Mouse (Mus musculus) stomach, postnatal 0 days (tissue): ENCODE measurements around the gene Cavin4. TPM values are rescaled to one million over a fixed set of nuclear protein-coding genes. Genes with fewer than 3 reads are reported as not detected.
"Not testable (repeated sequence)": the region's sequence is repeated elsewhere in the genome, so short reads cannot be mapped to it uniquely, and the experiment has no call there.

ENCODE experiments used
- ATAC-seq: fragments of 200-750 bp; cut with Nextera tagmentation; 2 replicates; pipeline ENCODE4 v1.8.0; 2017; ENCODE audit not compliant: low FRiP score, low TSS enrichment
- DNase-seq: peaks from one replicate; pipeline ENCODE4 v3.0.0-alpha.2; 2016; ENCODE audit warnings: low spot score
- H3K27ac ChIP-seq: fragments of 300-500 bp; sonication (generic); replicated peaks from 2 replicates; pipeline ENCODE4 v1.5.1; 2014; ENCODE audit warnings: mild to moderate bottlenecking, control low read depth
- H3K27me3 ChIP-seq: fragments of 300-500 bp; sonication (generic); 2 replicates; pipeline ENCODE4 v1.6.1; 2014; ENCODE audit warnings: low read length; ENCODE audit not compliant: control insufficient read depth, insufficient read depth
- H3K36me3 ChIP-seq: fragments of 300-500 bp; sonication (generic); 2 replicates; pipeline ENCODE4 v1.6.1; 2014; ENCODE audit warnings: low read length, mixed read lengths; ENCODE audit not compliant: control insufficient read depth, insufficient read depth
- H3K4me1 ChIP-seq: fragments of 300-500 bp; sonication (generic); replicated peaks from 2 replicates; pipeline ENCODE4 v1.6.1; 2014; ENCODE audit warnings: antibody characterized with exemption; ENCODE audit not compliant: control insufficient read depth, insufficient read depth
- H3K4me2 ChIP-seq: fragments of 300-500 bp; sonication (generic); replicated peaks from 2 replicates; pipeline ENCODE4 v1.6.1; 2014; ENCODE audit warnings: low read depth, mild to moderate bottlenecking, control low read depth, moderate library complexity
- H3K4me3 ChIP-seq: fragments of 300-500 bp; sonication (generic); 2 replicates; pipeline ENCODE4 v1.5.1; 2014; ENCODE audit warnings: low read depth, low read length, control low read depth
- H3K9ac ChIP-seq: fragments of 300-500 bp; sonication (generic); 2 replicates; pipeline ENCODE4 v1.6.1; 2014; ENCODE audit warnings: mild to moderate bottlenecking, low read length, control low read depth, mixed read lengths
- H3K9me3 ChIP-seq: fragments of 300-500 bp; sonication (generic); 2 replicates; pipeline ENCODE4 v1.6.1; 2016; ENCODE audit warnings: low read length; ENCODE audit not compliant: control insufficient read depth
- CTCF ChIP-seq: IDR thresholded peaks from 2 replicates; pipeline ENCODE4 v1.5.1; 2016; ENCODE audit warnings: antibody characterized with exemption, low read depth, mild to moderate bottlenecking, moderate library complexity
- EP300 ChIP-seq: optimal IDR thresholded peaks from 2 replicates; pipeline ENCODE3; 2016; ENCODE audit warnings: antibody characterized with exemption
- WGBS: fragments of 180-500 bp; shearing (Covaris S2); extraction: QIAGEN DNeasy Blood & Tissue Kit; methylation state at CpG from one replicate; pipeline ENCODE4 v1.1.7; 2014; 5-methylcytosine and 5-hydroxymethylcytosine counted together
- polyA plus RNA-seq: library from polyadenylated mRNA; unstranded; fragments of >200 nt; fragmentation: Nextera tagmentation; extraction: Ambion mirVana; gene quantifications from 2 replicates; pipeline ENCODE4 v1.2.1, GENCODE M21; 2015

Cavin4 gene
- polyA plus RNA-seq, 1 experiment from 2014 or later, result 0.39 TPM

DNA sequence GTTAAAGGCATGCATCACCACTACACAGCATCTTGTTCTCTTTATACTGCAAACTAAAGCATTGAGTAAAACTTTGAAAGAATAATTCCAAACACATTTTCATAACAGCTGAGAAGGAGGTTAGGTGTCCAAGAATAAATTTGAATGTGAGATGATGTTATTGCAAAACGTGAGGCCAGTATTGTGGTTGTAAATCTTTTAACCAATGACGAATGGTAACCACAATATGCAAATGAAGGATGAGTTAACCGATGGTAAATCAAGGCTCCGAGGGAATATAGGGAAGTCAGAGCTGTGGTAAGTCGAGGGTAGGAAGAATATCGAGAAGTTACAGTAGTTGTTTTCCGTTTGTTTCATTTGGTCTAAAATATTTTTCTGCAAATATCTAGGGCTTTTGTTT is 11.1 kb downstream of the Cavin4 start:
- Histone ChIP-seq H3K27ac (no peak overlapping the region), H3K27me3 (no peaks in the 10 kb centered on the region), H3K4me2 (no peak overlapping the region), H3K4me3 (no peak overlapping the region), H3K9me3 (no peaks in the 10 kb centered on the region), H3K4me1 (no peaks in the 10 kb centered on the region), H3K36me3 (0 out of 2 replicates have a peak, but pooled peaks cover 2% of the 10 kb centered on the region), H3K9ac (no peak overlapping the region)
- 84% methylated on average over 7 of the region's 7 CpGs for WGBS
- TF ChIP-seq CTCF, result no peak
- DNase-seq (no peak), ATAC-seq (no peak)

DNA sequence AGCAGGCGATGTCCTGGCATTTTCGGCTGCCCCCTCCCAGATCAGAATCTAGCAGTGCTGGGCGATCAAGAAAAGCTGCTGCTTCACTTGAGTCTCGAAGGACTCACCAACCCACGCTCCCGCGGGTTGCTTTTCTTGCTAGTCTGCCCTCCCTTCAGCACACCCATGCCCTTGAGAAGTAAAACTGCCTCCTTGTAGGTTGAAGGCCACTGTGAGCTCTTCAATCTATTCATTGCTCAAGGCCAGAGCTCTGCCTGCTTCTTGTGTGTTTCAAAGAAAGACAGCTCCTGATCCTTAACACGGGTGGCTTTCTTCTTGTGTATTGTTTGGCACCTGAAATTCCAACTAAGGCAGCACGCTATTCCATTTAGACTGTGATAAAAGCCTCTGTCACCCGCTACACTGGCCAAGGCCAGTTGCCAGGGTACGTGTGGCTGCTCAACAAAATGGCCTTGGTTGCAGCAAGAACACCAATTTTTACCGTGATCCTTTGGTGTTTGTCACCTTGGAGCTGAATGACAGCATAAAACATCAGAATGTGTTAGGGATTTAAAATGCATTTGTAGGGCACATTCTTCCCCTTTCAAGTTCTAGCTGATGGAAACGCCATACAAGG is 13.4 kb downstream of the Cavin4 start:
- Histone ChIP-seq H3K27me3 (no peaks in the 10 kb centered on the region), H3K4me1 (0 out of 2 replicates have a peak, but pooled peaks cover 2% of the 10 kb centered on the region), H3K9ac (no peak overlapping the region), H3K9me3 (no peaks in the 10 kb centered on the region), H3K27ac (no peak overlapping the region), H3K4me2 (no peak overlapping the region), H3K4me3 (no peak overlapping the region), H3K36me3 (0 out of 2 replicates have a peak, but pooled peaks cover 2% of the 10 kb centered on the region)
- no peak for DNase-seq
- TF ChIP-seq CTCF, result no peak
- no peak for TF ChIP-seq EP300
- ATAC-seq, result no peak
- 85% methylated on average over 13 of the region's 13 CpGs for WGBS

DNA sequence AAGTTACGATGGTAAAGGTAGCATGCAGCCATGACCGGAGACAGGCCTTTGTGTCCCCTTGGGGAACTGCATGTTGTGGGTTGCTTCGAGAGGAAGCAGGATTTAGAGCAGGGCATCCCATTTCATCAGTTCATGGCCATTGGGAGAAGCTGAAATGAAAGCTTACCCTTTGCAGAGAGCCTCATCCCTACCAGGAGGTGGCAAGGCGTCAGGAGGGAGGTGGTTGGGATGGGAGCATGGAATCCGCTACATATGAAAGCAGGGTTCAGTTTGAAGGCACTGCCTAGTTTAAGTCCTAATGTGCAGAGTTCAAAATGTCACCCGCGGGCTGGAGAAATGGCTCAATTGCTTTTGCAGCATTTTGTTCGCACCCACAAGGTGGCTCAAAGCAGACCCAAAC is 14.0 kb downstream of the Cavin4 start:
- Histone ChIP-seq H3K4me3 (no peak overlapping the region), H3K4me1 (0 out of 2 replicates have a peak, but pooled peaks cover 2% of the 10 kb centered on the region), H3K4me2 (no peak overlapping the region), H3K36me3 (0 out of 2 replicates have a peak, but pooled peaks cover 1% of the 10 kb centered on the region), H3K9ac (no peak overlapping the region), H3K27ac (no peak overlapping the region), H3K9me3 (no peaks in the 10 kb centered on the region), H3K27me3 (no peaks in the 10 kb centered on the region)
- no peak for DNase-seq
- ATAC-seq, result no peak
- TF ChIP-seq CTCF (no peak), EP300 (no peak)
- WGBS, result 96% methylated on average over 8 of the region's 8 CpGs

DNA sequence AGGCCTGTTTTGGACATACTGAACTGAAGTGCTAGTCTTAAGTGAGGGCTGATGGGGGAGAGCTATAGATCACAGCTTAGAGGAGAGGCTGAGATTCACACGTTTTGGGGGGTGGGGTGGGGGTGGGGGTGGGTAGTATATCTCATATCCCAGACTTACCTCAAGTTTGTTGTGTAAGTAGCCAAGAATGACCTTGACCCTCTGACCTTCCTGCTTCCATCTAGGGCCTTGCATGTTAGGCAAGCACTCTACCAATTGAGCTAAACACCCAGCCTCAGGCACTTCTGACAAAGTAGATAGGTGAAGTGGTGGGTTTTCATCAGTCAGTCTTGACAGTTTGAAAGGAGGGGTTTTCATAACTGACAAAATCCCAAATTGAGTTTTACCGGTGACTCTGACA is 14.5 kb downstream of the Cavin4 start:
- TF ChIP-seq EP300 (no peak), CTCF (no peak)
- 74% methylated on average over 2 of the region's 2 CpGs for WGBS
- H3K4me2 ChIP-seq, result no peak overlapping the region
- no peak overlapping the region for H3K4me3 ChIP-seq
- no peaks in the 10 kb centered on the region for H3K36me3 ChIP-seq
- no peaks in the 10 kb centered on the region for H3K9me3 ChIP-seq
- H3K4me1 ChIP-seq, result 0 out of 2 replicates have a peak, but pooled peaks cover 2% of the 10 kb centered on the region
- DNase-seq (no peak), ATAC-seq (no peak)
- H3K27ac ChIP-seq, result no peak overlapping the region
- no peaks in the 10 kb centered on the region for H3K27me3 ChIP-seq
- H3K9ac ChIP-seq, result no peak overlapping the region

DNA sequence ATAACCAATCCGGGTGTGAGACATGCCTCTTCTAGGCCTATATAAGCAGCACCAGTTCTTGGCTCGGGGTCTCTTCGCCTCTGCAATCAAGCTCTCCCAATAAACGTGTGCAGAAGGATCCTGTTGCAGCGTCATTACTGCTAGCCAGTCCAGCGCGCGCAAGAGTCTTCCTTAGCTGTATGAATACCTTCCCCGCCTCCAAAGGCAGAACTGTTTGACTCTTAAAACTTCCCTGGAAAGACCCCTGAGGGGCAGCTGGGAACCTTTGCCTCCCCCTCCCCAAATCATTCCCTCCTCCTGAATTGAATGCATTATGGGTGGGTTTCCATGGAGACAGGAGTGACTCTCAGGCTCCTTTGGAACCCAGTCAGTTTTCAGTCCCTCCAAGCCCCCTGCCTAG is 15.5 kb downstream of the Cavin4 start:
- Histone ChIP-seq H3K9ac (no peak overlapping the region), H3K27ac (no peak overlapping the region), H3K4me3 (no peak overlapping the region), H3K4me1 (0 out of 2 replicates have a peak, but pooled peaks cover 2% of the 10 kb centered on the region), H3K4me2 (no peak overlapping the region), H3K27me3 (no peaks in the 10 kb centered on the region), H3K36me3 (no peaks in the 10 kb centered on the region), H3K9me3 (no peaks in the 10 kb centered on the region)
- no peak for TF ChIP-seq CTCF
- ATAC-seq (no peak), DNase-seq (no peak)
- 91% methylated on average over 7 of the region's 9 CpGs for WGBS

DNA sequence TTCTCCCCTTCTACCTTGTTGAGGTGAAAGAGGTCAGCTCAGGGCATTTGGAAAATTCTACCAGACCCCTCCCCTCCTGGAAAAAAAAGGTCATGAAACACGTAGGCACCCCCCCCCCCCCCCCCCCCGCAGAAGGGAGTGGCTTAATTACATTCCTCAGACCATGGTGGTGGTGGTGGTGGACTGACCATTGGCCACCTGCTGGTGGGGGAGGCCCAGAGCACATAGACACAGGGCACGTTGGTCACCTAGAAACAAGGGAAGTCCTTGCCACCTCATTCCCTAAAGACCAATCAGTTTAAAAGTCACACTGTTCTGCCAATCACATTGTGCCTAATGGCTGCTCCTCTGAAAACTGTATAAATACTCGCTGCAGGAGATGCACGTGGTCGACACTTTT is 16.4 kb downstream of the Cavin4 start:
- ATAC-seq (peak; percentile 90), DNase-seq (peak; percentile 68)
- not testable (repeated sequence) for H3K4me2 ChIP-seq, H3K27me3 ChIP-seq, H3K27ac ChIP-seq, H3K4me1 ChIP-seq, H3K9ac ChIP-seq, H3K9me3 ChIP-seq, H3K4me3 ChIP-seq, H3K36me3 ChIP-seq
- WGBS, result 42% methylated on average over 4 of the region's 6 CpGs
- TF ChIP-seq CTCF, result peak; percentile 45
